Mouse (Mus musculus): ENCODE measurements around the gene Nsun7. TPM values are rescaled to one million over a fixed set of nuclear protein-coding genes. Genes with fewer than 3 reads are reported as not detected.

Nsun7 gene
- total and polyA plus RNA-seq, 3 experiments = not detected

GRCm38 (mm10) chr5:66220620-66221019 lies 39.1 kb upstream of the Nsun7 start:
- H3K36me3 ChIP-seq (ENCODE audit: control insufficient read depth in 1 of 2, insufficient read depth in 2 of 2, low read length in 2 of 2) = no peaks in the 10 kb centered on the region
- no peaks in the 10 kb centered on the region for H3K79me2 ChIP-seq (ENCODE audit: control insufficient read depth, insufficient read depth, low read length, poor library complexity)
- H3K4me1 ChIP-seq (ENCODE audit: control insufficient read depth in 1 of 2, insufficient read depth in 2 of 2, low read length in 2 of 2) = no peaks in the 10 kb centered on the region
- H3K9me3 ChIP-seq (replicated peaks; ENCODE audit: insufficient read depth, low read length) = no peaks in the 10 kb centered on the region
- H3K4me3 ChIP-seq (ENCODE audit: control insufficient read depth in 1 of 2, insufficient read depth in 1 of 2, low read depth in 2 of 2, low read length in 2 of 2) = no peak overlapping the region
- H3K9ac ChIP-seq (ENCODE audit: control insufficient read depth, low read depth, low read length, poor library complexity, severe bottlenecking) = no peak overlapping the region
- no peak for DNase-seq (ENCODE audit: low read depth, low spot score)
- H3K27ac ChIP-seq (ENCODE audit: control insufficient read depth, low read depth, low read length) = no peak overlapping the region
- no peaks in the 10 kb centered on the region for H3K27me3 ChIP-seq (ENCODE audit: control insufficient read depth in 1 of 2, insufficient read depth in 2 of 2, low read length in 2 of 2)
- TF ChIP-seq POLR2AphosphoS2 (IDR thresholded peaks at IDR 0.05; ENCODE audit: low read length) = no peak
- no peak for TF ChIP-seq SIN3A (IDR thresholded peaks at IDR 0.05; ENCODE audit: low read length)
- TF ChIP-seq GABPA (IDR thresholded peaks at IDR 0.05; ENCODE audit: low read depth, low read length) = no peak
- TF ChIP-seq MXI1 (IDR thresholded peaks at IDR 0.05; ENCODE audit: low read depth, low read length) = no peak

- no peaks in the 10 kb centered on the region for H3K79me2 ChIP-seq (ENCODE audit: control insufficient read depth, insufficient read depth, low read length, poor library complexity)
- TF ChIP-seq UBTF (IDR thresholded peaks at IDR 0.05; ENCODE audit: borderline replicate concordance, insufficient read depth, low read depth, low read length) (no peak), GABPA (IDR thresholded peaks at IDR 0.05; ENCODE audit: low read depth, low read length) (no peak), MEF2A (IDR thresholded peaks at IDR 0.05; ENCODE audit: extremely low read depth, insufficient replicate concordance, low read depth, low read length, poor library complexity, severe bottlenecking) (no peak), GATA1 (IDR thresholded peaks at IDR 0.05; ENCODE audit: low read depth, low read length) (no peak), TAL1 (IDR thresholded peaks at IDR 0.05; ENCODE audit: low read length) (no peak), MYC (IDR thresholded peaks at IDR 0.05; ENCODE audit: low read depth, low read length) (no peak)
- no peaks in the 10 kb centered on the region for H3K27me3 ChIP-seq (ENCODE audit: control insufficient read depth in 1 of 2, insufficient read depth in 2 of 2, low read length in 2 of 2)
- no peaks in the 10 kb centered on the region for H3K9me3 ChIP-seq (replicated peaks; ENCODE audit: insufficient read depth, low read length)
- no peak overlapping the region for H3K9ac ChIP-seq (ENCODE audit: control insufficient read depth, low read depth, low read length, poor library complexity, severe bottlenecking)
- no peaks in the 10 kb centered on the region for H3K4me1 ChIP-seq (ENCODE audit: control insufficient read depth in 1 of 2, insufficient read depth in 2 of 2, low read length in 2 of 2)
- no peak for DNase-seq (ENCODE audit: low read depth, low spot score)
- H3K27ac ChIP-seq (ENCODE audit: control insufficient read depth, low read depth, low read length) = no peak overlapping the region
- no peak overlapping the region for H3K4me3 ChIP-seq (ENCODE audit: control insufficient read depth in 1 of 2, insufficient read depth in 1 of 2, low read depth in 2 of 2, low read length in 2 of 2)
- no peaks in the 10 kb centered on the region for H3K36me3 ChIP-seq (ENCODE audit: control insufficient read depth in 1 of 2, insufficient read depth in 2 of 2, low read length in 2 of 2)
Measured at GRCm38 (mm10) chr5:66222916-66223315, 36.8 kb upstream of the Nsun7 start.

GRCm38 (mm10) chr5:66226526-66226925 lies 33.2 kb upstream of the Nsun7 start:
- H3K27ac ChIP-seq (ENCODE audit: control insufficient read depth, low read depth, low read length) = no peak overlapping the region
- H3K4me3 ChIP-seq (ENCODE audit: control insufficient read depth in 1 of 2, insufficient read depth in 1 of 2, low read depth in 2 of 2, low read length in 2 of 2) = no peak overlapping the region
- H3K9ac ChIP-seq (ENCODE audit: control insufficient read depth, low read depth, low read length, poor library complexity, severe bottlenecking) = no peak overlapping the region
- no peaks in the 10 kb centered on the region for H3K79me2 ChIP-seq (ENCODE audit: control insufficient read depth, insufficient read depth, low read length, poor library complexity)
- TF ChIP-seq ZMIZ1 (IDR thresholded peaks at IDR 0.05; ENCODE audit: low read depth, low read length) = no peak
- no peak for TF ChIP-seq TBP (IDR thresholded peaks at IDR 0.05; ENCODE audit: low read depth, low read length)
- TF ChIP-seq MAZ (IDR thresholded peaks at IDR 0.05; ENCODE audit: low read depth, low read length) = no peak
- TF ChIP-seq ETS1 (IDR thresholded peaks at IDR 0.05; ENCODE audit: low read depth, low read length) = no peak
- TF ChIP-seq RAD21 (IDR thresholded peaks at IDR 0.05; ENCODE audit: low read depth, low read length) = no peak
- no peaks in the 10 kb centered on the region for H3K36me3 ChIP-seq (ENCODE audit: control insufficient read depth in 1 of 2, insufficient read depth in 2 of 2, low read length in 2 of 2)
- no peaks in the 10 kb centered on the region for H3K27me3 ChIP-seq (ENCODE audit: control insufficient read depth in 1 of 2, insufficient read depth in 2 of 2, low read length in 2 of 2)
- H3K4me1 ChIP-seq (ENCODE audit: control insufficient read depth in 1 of 2, insufficient read depth in 2 of 2, low read length in 2 of 2) = no peaks in the 10 kb centered on the region
- no peak for DNase-seq (ENCODE audit: low read depth, low spot score)
- no peaks in the 10 kb centered on the region for H3K9me3 ChIP-seq (replicated peaks; ENCODE audit: insufficient read depth, low read length)

All from MEL (cell line).